Mouse (Mus musculus) WW6 (cell line): ENCODE results near the gene Fus.

Source experiments
- DNase-seq: peaks from one replicate; pipeline ENCODE4 v3.0.0-alpha.2; 2013; ENCODE audit warnings: low read depth, low spot score

Gene Fus

GRCm38 (mm10) chr7:127944614-127945013 lies 22.6 kb upstream of the Fus start:
- no peak for DNase-seq

- DNase-seq, result no peak
These were observed 20.7 kb upstream of the Fus start, which contains the start of gene Prss36 for GRCm38 (mm10) chr7:127946470-127947023. TSS of gene Prss36 (minus strand) at chr7:127946725.

GRCm38 (mm10) chr7:127952864-127953581 lies 14.2 kb upstream of the Fus start:
- DNase-seq, result no peak

- DNase-seq, result no peak
These were observed 7.9 kb upstream of the Fus start for GRCm38 (mm10) chr7:127959364-127959763.

GRCm38 (mm10) chr7:127966371-127966918 lies 812 bp upstream of the Fus start:
- DNase-seq, result no peak

GRCm38 (mm10) chr7:127967922-127968828 lies 918 bp downstream of the Fus start:
- DNase-seq, result no peak

GRCm38 (mm10) chr7:127974413-127974930 lies 7.2 kb downstream of the Fus start:
- DNase-seq, result no peak

GRCm38 (mm10) chr7:127978856-127979255 lies 11.6 kb downstream of the Fus start:
- no peak for DNase-seq

GRCm38 (mm10) chr7:127980606-127981005 lies 13.3 kb downstream of the Fus start:
- DNase-seq, result no peak

GRCm38 (mm10) chr7:127988904-127989303 lies 21.6 kb downstream of the Fus start:
- no peak for DNase-seq

- no peak for DNase-seq
These were observed 24.6 kb downstream of the Fus start for GRCm38 (mm10) chr7:127991643-127992487.

GRCm38 (mm10) chr7:127992488-127993340 lies 25.5 kb downstream of the Fus start:
- DNase-seq, result no peak

- no peak for DNase-seq
These were observed 26.2 kb downstream of the Fus start, which contains the start of gene Pycard for GRCm38 (mm10) chr7:127993341-127993977. TSS of gene Pycard (minus strand) at chr7:127993867.

GRCm38 (mm10) chr7:127999436-127999835 lies 32.2 kb downstream of the Fus start:
- DNase-seq, result no peak

GRCm38 (mm10) chr7:128000068-128000950 lies 33.1 kb downstream of the Fus start:
- DNase-seq, result no peak

- DNase-seq, result no peak
These were observed 35.8 kb downstream of the Fus start for GRCm38 (mm10) chr7:128003098-128003497.

GRCm38 (mm10) chr7:128003688-128004087 lies 36.4 kb downstream of the Fus start, which contains the start of gene Trim72:
TSS of gene Trim72 (plus strand) at chr7:128003949.
- no peak for DNase-seq

GRCm38 (mm10) chr7:128004150-128004486 lies 36.9 kb downstream of the Fus start:
- no peak for DNase-seq
